Mouse (Mus musculus): Measurements from ENCODE around the gene Slc22a6. TPM values are rescaled to one million over a fixed set of nuclear protein-coding genes. Genes with fewer than 3 reads are reported as not detected.

Slc22a6 gene
- total and polyA plus RNA-seq, 3 experiments: 0.05 TPM; not detected in 2

- no peaks in the 10 kb centered on the region for H3K36me3 ChIP-seq (replicated peaks)
- peaks cover 69% of the 10 kb centered on the region for H3K4me1 ChIP-seq (ENCODE audit: insufficient read depth, low read depth, low read length)
- peak overlapping the region; percentile 54; the same call in 1 of the 2 replicates for H3K4me3 ChIP-seq (ENCODE audit: low read depth, low read length)
- DNase-seq (ENCODE audit: low spot score) (no peak), ATAC-seq (ENCODE audit: extremely low read depth, insufficient number of reproducible peaks, low FRiP score, poor library complexity, severe bottlenecking) (0 out of 2 replicates have a peak, but pooled peaks have one; percentile 24)
- no peak for TF ChIP-seq GATA2 (IDR thresholded peaks at IDR 0.05; ENCODE audit: borderline replicate concordance, low read depth, low read length)
- TF ChIP-seq TAL1 (conservative IDR thresholded peaks at IDR 0.05; ENCODE audit: low read depth, low read length): no peak
- TF ChIP-seq POLR2AphosphoS5 (IDR thresholded peaks at IDR 0.05; ENCODE audit: insufficient replicate concordance, low read depth, low read length): no peak
- TF ChIP-seq GATA1 (IDR thresholded peaks at IDR 0.05; ENCODE audit: borderline replicate concordance, low read length): no peak
- no peak for TF ChIP-seq CTCF (IDR thresholded peaks at IDR 0.05; ENCODE audit: low read depth, low read length)
- no peaks in the 10 kb centered on the region for H3K27me3 ChIP-seq (ENCODE audit: insufficient read depth, low read length)
- H3K9me3 ChIP-seq (replicated peaks): no peaks in the 10 kb centered on the region
Observed at GRCm38 (mm10) chr19:8673336-8674063, 55.7 kb downstream of the Slc22a6 start.

Other genes with a start within 250 kb of the Slc22a6 start
- not detected in 2 replicates for gene Slc22a30, start 212.9 kb upstream of the Slc22a6 start, total RNA-seq (2014; fragmentation: Nextera tagmentation)
- 0.05 and 0.06 TPM in 2 replicates for gene Slc22a30, start 212.9 kb upstream of the Slc22a6 start, total RNA-seq (2017)
- not detected in 2 replicates for gene Slc22a30, start 212.9 kb upstream of the Slc22a6 start, polyA plus RNA-seq (2012)
- gene Slc22a8, start 26.8 kb upstream of the Slc22a6 start, total RNA-seq (2014; fragmentation: Nextera tagmentation): not detected in 2 replicates
- gene Slc22a8, start 26.8 kb upstream of the Slc22a6 start, total RNA-seq (2017): 0.06 and 0.16 TPM in 2 replicates
- gene Slc22a8, start 26.8 kb upstream of the Slc22a6 start, polyA plus RNA-seq (2012): not detected in 2 replicates
- not detected in 2 replicates for gene Chrm1, start 45.8 kb downstream of the Slc22a6 start, total RNA-seq (2014; fragmentation: Nextera tagmentation)
- 0.06 and 0.11 TPM in 2 replicates for gene Chrm1, start 45.8 kb downstream of the Slc22a6 start, total RNA-seq (2017)
- 0.01 and 0.02 TPM in 2 replicates for gene Chrm1, start 45.8 kb downstream of the Slc22a6 start, polyA plus RNA-seq (2012)
- 288 and 317 TPM in 2 replicates for gene Slc3a2, start 105.3 kb downstream of the Slc22a6 start, total RNA-seq (2014; fragmentation: Nextera tagmentation)
- gene Slc3a2, start 105.3 kb downstream of the Slc22a6 start, total RNA-seq (2017): 217 and 282 TPM in 2 replicates
- gene Slc3a2, start 105.3 kb downstream of the Slc22a6 start, polyA plus RNA-seq (2012): 232 and 240 TPM in 2 replicates
- 124 and 180 TPM in 2 replicates for gene Wdr74, start 117.8 kb downstream of the Slc22a6 start, total RNA-seq (2014; fragmentation: Nextera tagmentation)
- 75.0 and 135 TPM in 2 replicates for gene Wdr74, start 117.8 kb downstream of the Slc22a6 start, total RNA-seq (2017)
- gene Wdr74, start 117.8 kb downstream of the Slc22a6 start, polyA plus RNA-seq (2012): 37.8 and 46.5 TPM in 2 replicates
- 2.5 and 5.3 TPM in 2 replicates for gene 1700092M07Rik, start 122.7 kb downstream of the Slc22a6 start, total RNA-seq (2014; fragmentation: Nextera tagmentation)
- 3.3 and 4.5 TPM in 2 replicates for gene 1700092M07Rik, start 122.7 kb downstream of the Slc22a6 start, total RNA-seq (2017)
- gene 1700092M07Rik, start 122.7 kb downstream of the Slc22a6 start, polyA plus RNA-seq (2012): 0.81 and 0.99 TPM in 2 replicates
- 61.1 and 84.0 TPM in 2 replicates for gene Stx5a, start 123.4 kb downstream of the Slc22a6 start, total RNA-seq (2014; fragmentation: Nextera tagmentation)
- 62.8 and 73.2 TPM in 2 replicates for gene Stx5a, start 123.4 kb downstream of the Slc22a6 start, total RNA-seq (2017)
- gene Stx5a, start 123.4 kb downstream of the Slc22a6 start, polyA plus RNA-seq (2012): 12.9 and 13.2 TPM in 2 replicates
- 445 and 456 TPM in 2 replicates for gene Nxf1, start 139.0 kb downstream of the Slc22a6 start, total RNA-seq (2014; fragmentation: Nextera tagmentation)
- 175 and 184 TPM in 2 replicates for gene Nxf1, start 139.0 kb downstream of the Slc22a6 start, total RNA-seq (2017)
- gene Nxf1, start 139.0 kb downstream of the Slc22a6 start, polyA plus RNA-seq (2012): 35.9 and 39.7 TPM in 2 replicates
- 8.2 and 16.3 TPM in 2 replicates for gene Tmem223, start 153.0 kb downstream of the Slc22a6 start, total RNA-seq (2014; fragmentation: Nextera tagmentation)
- gene Tmem223, start 153.0 kb downstream of the Slc22a6 start, total RNA-seq (2017): 3.2 and 4.0 TPM in 2 replicates
- gene Tmem223, start 153.0 kb downstream of the Slc22a6 start, polyA plus RNA-seq (2012): 6.1 and 8.7 TPM in 2 replicates
- 138 and 153 TPM in 2 replicates for gene Tmem179b, start 156.4 kb downstream of the Slc22a6 start, total RNA-seq (2014; fragmentation: Nextera tagmentation)
- gene Tmem179b, start 156.4 kb downstream of the Slc22a6 start, total RNA-seq (2017): 96.6 and 102 TPM in 2 replicates
- 90.2 and 102 TPM in 2 replicates for gene Tmem179b, start 156.4 kb downstream of the Slc22a6 start, polyA plus RNA-seq (2012)
- gene Taf6l, start 168.4 kb downstream of the Slc22a6 start, total RNA-seq (2014; fragmentation: Nextera tagmentation): 14.4 and 17.5 TPM in 2 replicates
- gene Taf6l, start 168.4 kb downstream of the Slc22a6 start, total RNA-seq (2017): 17.0 and 21.0 TPM in 2 replicates
- gene Taf6l, start 168.4 kb downstream of the Slc22a6 start, polyA plus RNA-seq (2012): 33.4 and 34.4 TPM in 2 replicates
- gene Polr2g, start 180.5 kb downstream of the Slc22a6 start, total RNA-seq (2014; fragmentation: Nextera tagmentation): 112 and 137 TPM in 2 replicates
- gene Polr2g, start 180.5 kb downstream of the Slc22a6 start, total RNA-seq (2017): 104 and 122 TPM in 2 replicates
- 6.8 and 9.8 TPM in 2 replicates for gene Polr2g, start 180.5 kb downstream of the Slc22a6 start, polyA plus RNA-seq (2012)
- 0.73 and 1.7 TPM in 2 replicates for gene Zbtb3, start 184.5 kb downstream of the Slc22a6 start, total RNA-seq (2014; fragmentation: Nextera tagmentation)
- 2.7 and 3.2 TPM in 2 replicates for gene Zbtb3, start 184.5 kb downstream of the Slc22a6 start, total RNA-seq (2017)
- 1.7 and 1.8 TPM in 2 replicates for gene Zbtb3, start 184.5 kb downstream of the Slc22a6 start, polyA plus RNA-seq (2012)
- 61.6 and 73.9 TPM in 2 replicates for gene Ttc9c, start 201.3 kb downstream of the Slc22a6 start, total RNA-seq (2014; fragmentation: Nextera tagmentation)
- 74.7 and 76.1 TPM in 2 replicates for gene Ttc9c, start 201.3 kb downstream of the Slc22a6 start, total RNA-seq (2017)
- 4.7 and 6.9 TPM in 2 replicates for gene Ttc9c, start 201.3 kb downstream of the Slc22a6 start, polyA plus RNA-seq (2012)
- 75.0 and 82.1 TPM in 2 replicates for gene Hnrnpul2, start 202.0 kb downstream of the Slc22a6 start, total RNA-seq (2014; fragmentation: Nextera tagmentation)
- 33.7 and 45.9 TPM in 2 replicates for gene Hnrnpul2, start 202.0 kb downstream of the Slc22a6 start, total RNA-seq (2017)
- 114 and 136 TPM in 2 replicates for gene Hnrnpul2, start 202.0 kb downstream of the Slc22a6 start, polyA plus RNA-seq (2012)
- gene AC129217.1, start 211.7 kb downstream of the Slc22a6 start, total RNA-seq (2014; fragmentation: Nextera tagmentation): not detected in 2 replicates
- 3.4 and 3.7 TPM in 2 replicates for gene AC129217.1, start 211.7 kb downstream of the Slc22a6 start, total RNA-seq (2017)
- gene AC129217.1, start 211.7 kb downstream of the Slc22a6 start, polyA plus RNA-seq (2012): 102 and 115 TPM in 2 replicates
- 17.0 and 20.5 TPM in 2 replicates for gene Bscl2, start 219.4 kb downstream of the Slc22a6 start, total RNA-seq (2014; fragmentation: Nextera tagmentation)
- 5.5 and 6.6 TPM in 2 replicates for gene Bscl2, start 219.4 kb downstream of the Slc22a6 start, total RNA-seq (2017)
- gene Bscl2, start 219.4 kb downstream of the Slc22a6 start, polyA plus RNA-seq (2012): 6.5 and 9.0 TPM in 2 replicates
- not detected in 2 replicates for gene Gng3, start 221.2 kb downstream of the Slc22a6 start, total RNA-seq (2014; fragmentation: Nextera tagmentation)
- gene Gng3, start 221.2 kb downstream of the Slc22a6 start, total RNA-seq (2017): 0.11 TPM in 1 of 2 replicates, not detected in the other
- not detected in 2 replicates for gene Gng3, start 221.2 kb downstream of the Slc22a6 start, polyA plus RNA-seq (2012)
- not detected in 2 replicates for gene Lrrn4cl, start 232.7 kb downstream of the Slc22a6 start, total RNA-seq (2014; fragmentation: Nextera tagmentation)
- 0.06 and 0.16 TPM in 2 replicates for gene Lrrn4cl, start 232.7 kb downstream of the Slc22a6 start, total RNA-seq (2017)
- gene Lrrn4cl, start 232.7 kb downstream of the Slc22a6 start, polyA plus RNA-seq (2012): not detected in 2 replicates